Mouse (Mus musculus): ENCODE data around the gene Rbm8a2. TPM values are rescaled to one million over a fixed set of nuclear protein-coding genes. Genes with fewer than 3 reads are reported as not detected.
A peak's percentile ranks its signal among the peaks of the same experiment; 100 is the strongest.
"Not testable (repeated sequence)": the region's sequence is repeated elsewhere in the genome, so short reads cannot be mapped to it uniquely, and the experiment has no call there.

Gene Rbm8a2
- polyA plus RNA-seq (2015; fragmentation: Nextera tagmentation; extraction: Ambion mirVana), result 0.66 and 1.3 TPM in 2 replicates

DNA sequence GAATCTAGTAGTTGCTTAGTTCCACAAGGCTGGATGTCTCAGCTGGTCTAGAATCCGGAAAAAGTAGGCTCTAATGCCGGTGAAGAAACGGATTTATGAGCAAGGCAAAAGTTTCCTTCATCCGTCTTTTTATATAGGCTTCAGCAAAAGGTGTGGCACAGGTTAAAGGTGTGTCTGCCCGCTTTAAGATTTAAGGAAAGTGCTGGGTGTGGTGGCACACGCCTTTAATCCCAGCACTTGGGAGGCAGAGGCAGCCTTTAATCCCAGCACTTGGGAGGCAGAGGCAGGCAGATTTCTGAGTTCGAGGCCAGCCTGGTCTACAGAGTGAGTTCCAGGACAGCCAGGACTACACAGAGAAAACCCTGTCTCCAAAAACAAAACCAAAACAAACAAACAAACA, at the start of gene Rbm8a2:
Gene Rbm8a2 (minus strand): TSS at position 101 of the 400 bp plus-strand sequence.
- H3K9me3 ChIP-seq (ENCODE audit: control insufficient read depth, low read length); H3K9ac ChIP-seq (ENCODE audit: low read depth, low read length); H3K27me3 ChIP-seq (replicated peaks; ENCODE audit: control insufficient read depth, insufficient read depth, low read length); H3K36me3 ChIP-seq (ENCODE audit: control insufficient read depth, insufficient read depth, low read length); ATAC-seq; H3K27ac ChIP-seq (ENCODE audit: low read depth, low read length); H3K4me1 ChIP-seq (ENCODE audit: control insufficient read depth, insufficient read depth, low read depth, low read length); H3K4me3 ChIP-seq (ENCODE audit: low read length); H3K4me2 ChIP-seq (ENCODE audit: low read length): not testable (repeated sequence)
- WGBS, result 92% methylated on average over 7 of the region's 7 CpGs

- no peak overlapping the region for H3K4me3 ChIP-seq (ENCODE audit: low read length)
- no peaks in the 10 kb centered on the region for H3K4me1 ChIP-seq (ENCODE audit: control insufficient read depth, insufficient read depth, low read depth, low read length)
- H3K9me3 ChIP-seq (ENCODE audit: control insufficient read depth, low read length), result no peaks in the 10 kb centered on the region
- H3K4me2 ChIP-seq (ENCODE audit: low read length), result no peak overlapping the region
- 69% methylated on average over 3 of the region's 3 CpGs for WGBS
- no peak overlapping the region for H3K27ac ChIP-seq (ENCODE audit: low read depth, low read length)
- no peak for ATAC-seq
- H3K36me3 ChIP-seq (ENCODE audit: control insufficient read depth, insufficient read depth, low read length), result no peaks in the 10 kb centered on the region
- no peak overlapping the region for H3K9ac ChIP-seq (ENCODE audit: low read depth, low read length)
- no peaks in the 10 kb centered on the region for H3K27me3 ChIP-seq (replicated peaks; ENCODE audit: control insufficient read depth, insufficient read depth, low read length)
Measured at GRCm38 (mm10) chr1:176028397-176028796, 49.5 kb upstream of the Rbm8a2 start.

- H3K4me2 ChIP-seq (ENCODE audit: low read length), result no peak overlapping the region
- no peak overlapping the region for H3K9ac ChIP-seq (ENCODE audit: low read depth, low read length)
- H3K27ac ChIP-seq (ENCODE audit: low read depth, low read length), result no peak overlapping the region
- ATAC-seq, result peak; percentile 60; the same call in 1 of the 2 replicates
- WGBS, result 50% methylated on average over 1 of the region's 1 CpGs
- H3K9me3 ChIP-seq (ENCODE audit: control insufficient read depth, low read length), result no peaks in the 10 kb centered on the region
- H3K4me3 ChIP-seq (ENCODE audit: low read length), result no peak overlapping the region
- H3K27me3 ChIP-seq (replicated peaks; ENCODE audit: control insufficient read depth, insufficient read depth, low read length), result no peaks in the 10 kb centered on the region
- H3K36me3 ChIP-seq (ENCODE audit: control insufficient read depth, insufficient read depth, low read length), result no peaks in the 10 kb centered on the region
- no peaks in the 10 kb centered on the region for H3K4me1 ChIP-seq (ENCODE audit: control insufficient read depth, insufficient read depth, low read depth, low read length)
Measured at GRCm38 (mm10) chr1:176024501-176024900, 45.6 kb upstream of the Rbm8a2 start.

- H3K9ac ChIP-seq (ENCODE audit: low read depth, low read length), result no peak overlapping the region
- no peaks in the 10 kb centered on the region for H3K9me3 ChIP-seq (ENCODE audit: control insufficient read depth, low read length)
- H3K27me3 ChIP-seq (replicated peaks; ENCODE audit: control insufficient read depth, insufficient read depth, low read length), result no peaks in the 10 kb centered on the region
- H3K4me1 ChIP-seq (ENCODE audit: control insufficient read depth, insufficient read depth, low read depth, low read length), result 0 out of 2 replicates have a peak, but pooled peaks cover 2% of the 10 kb centered on the region
- 65% methylated on average over 3 of the region's 3 CpGs for WGBS
- H3K4me2 ChIP-seq (ENCODE audit: low read length), result no peak overlapping the region
- peak; percentile 63; the same call in 1 of the 2 replicates for ATAC-seq
- H3K4me3 ChIP-seq (ENCODE audit: low read length), result no peak overlapping the region
- no peak overlapping the region for H3K27ac ChIP-seq (ENCODE audit: low read depth, low read length)
- no peaks in the 10 kb centered on the region for H3K36me3 ChIP-seq (ENCODE audit: control insufficient read depth, insufficient read depth, low read length)
Measured at GRCm38 (mm10) chr1:176018523-176018922, 39.6 kb upstream of the Rbm8a2 start.

- no peaks in the 10 kb centered on the region for H3K36me3 ChIP-seq (ENCODE audit: control insufficient read depth, insufficient read depth, low read length)
- H3K4me1 ChIP-seq (ENCODE audit: control insufficient read depth, insufficient read depth, low read depth, low read length), result 0 out of 2 replicates have a peak, but pooled peaks cover 2% of the 10 kb centered on the region
- H3K4me3 ChIP-seq (ENCODE audit: low read length), result no peak overlapping the region
- H3K9me3 ChIP-seq (ENCODE audit: control insufficient read depth, low read length), result no peaks in the 10 kb centered on the region
- 30% methylated on average over 3 of the region's 3 CpGs for WGBS
- no peak overlapping the region for H3K4me2 ChIP-seq (ENCODE audit: low read length)
- no peak overlapping the region for H3K9ac ChIP-seq (ENCODE audit: low read depth, low read length)
- H3K27me3 ChIP-seq (replicated peaks; ENCODE audit: control insufficient read depth, insufficient read depth, low read length), result no peaks in the 10 kb centered on the region
- no peak overlapping the region for H3K27ac ChIP-seq (ENCODE audit: low read depth, low read length)
- ATAC-seq, result 0 out of 2 replicates have a peak, but pooled peaks have one; percentile 34
Measured at GRCm38 (mm10) chr1:176016076-176016475, 37.2 kb upstream of the Rbm8a2 start.

GRCm38 (mm10) chr1:176013497-176014268, 34.8 kb upstream of the Rbm8a2 start:
- ATAC-seq, result no peak
- no peak overlapping the region for H3K4me2 ChIP-seq (ENCODE audit: low read length)
- no peaks in the 10 kb centered on the region for H3K36me3 ChIP-seq (ENCODE audit: control insufficient read depth, insufficient read depth, low read length)
- H3K9me3 ChIP-seq (ENCODE audit: control insufficient read depth, low read length), result no peaks in the 10 kb centered on the region
- 0 out of 2 replicates have a peak, but pooled peaks cover 2% of the 10 kb centered on the region for H3K4me1 ChIP-seq (ENCODE audit: control insufficient read depth, insufficient read depth, low read depth, low read length)
- H3K27ac ChIP-seq (ENCODE audit: low read depth, low read length), result no peak overlapping the region
- 18% methylated on average over 3 of the region's 3 CpGs for WGBS
- H3K4me3 ChIP-seq (ENCODE audit: low read length), result no peak overlapping the region
- H3K9ac ChIP-seq (ENCODE audit: low read depth, low read length), result no peak overlapping the region
- no peaks in the 10 kb centered on the region for H3K27me3 ChIP-seq (replicated peaks; ENCODE audit: control insufficient read depth, insufficient read depth, low read length)

GRCm38 (mm10) chr1:176011535-176011934, 32.6 kb upstream of the Rbm8a2 start:
- no peak for ATAC-seq
- 0 out of 2 replicates have a peak, but pooled peaks cover 2% of the 10 kb centered on the region for H3K4me1 ChIP-seq (ENCODE audit: control insufficient read depth, insufficient read depth, low read depth, low read length)
- H3K4me2 ChIP-seq (ENCODE audit: low read length), result no peak overlapping the region
- H3K27me3 ChIP-seq (replicated peaks; ENCODE audit: control insufficient read depth, insufficient read depth, low read length), result no peaks in the 10 kb centered on the region
- no peak overlapping the region for H3K9ac ChIP-seq (ENCODE audit: low read depth, low read length)
- H3K9me3 ChIP-seq (ENCODE audit: control insufficient read depth, low read length), result no peaks in the 10 kb centered on the region
- no peak overlapping the region for H3K4me3 ChIP-seq (ENCODE audit: low read length)
- no peaks in the 10 kb centered on the region for H3K36me3 ChIP-seq (ENCODE audit: control insufficient read depth, insufficient read depth, low read length)
- no peak overlapping the region for H3K27ac ChIP-seq (ENCODE audit: low read depth, low read length)

DNA sequence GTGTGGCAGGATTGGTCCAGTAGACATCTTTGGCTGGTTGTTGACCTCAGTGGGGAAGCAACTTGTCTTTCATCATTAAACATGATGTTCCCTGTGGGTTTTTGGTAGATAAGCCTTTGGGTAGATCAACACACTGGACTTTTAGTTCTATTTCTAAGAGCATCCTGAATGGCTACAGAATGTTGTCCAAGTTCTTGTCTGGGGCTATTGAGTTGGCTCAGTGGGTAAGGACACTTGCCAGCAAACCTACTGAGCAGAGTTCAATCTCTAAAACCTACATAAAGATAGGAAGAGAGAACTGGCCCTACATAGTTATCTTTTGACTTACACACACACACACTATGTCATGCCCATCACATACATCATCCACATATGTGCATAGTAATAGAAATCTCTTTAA, 32.2 kb upstream of the Rbm8a2 start:
- no peak overlapping the region for H3K27ac ChIP-seq (ENCODE audit: low read depth, low read length)
- H3K27me3 ChIP-seq (replicated peaks; ENCODE audit: control insufficient read depth, insufficient read depth, low read length), result no peaks in the 10 kb centered on the region
- ATAC-seq, result no peak
- H3K4me3 ChIP-seq (ENCODE audit: low read length), result no peak overlapping the region
- H3K4me2 ChIP-seq (ENCODE audit: low read length), result no peak overlapping the region
- H3K4me1 ChIP-seq (ENCODE audit: control insufficient read depth, insufficient read depth, low read depth, low read length), result no peaks in the 10 kb centered on the region
- H3K9me3 ChIP-seq (ENCODE audit: control insufficient read depth, low read length), result no peaks in the 10 kb centered on the region
- H3K36me3 ChIP-seq (ENCODE audit: control insufficient read depth, insufficient read depth, low read length), result no peaks in the 10 kb centered on the region
- H3K9ac ChIP-seq (ENCODE audit: low read depth, low read length), result no peak overlapping the region

- H3K27ac ChIP-seq (ENCODE audit: low read depth, low read length), result no peak overlapping the region
- no peak for ATAC-seq
- H3K36me3 ChIP-seq (ENCODE audit: control insufficient read depth, insufficient read depth, low read length), result no peaks in the 10 kb centered on the region
- 90% methylated on average over 2 of the region's 2 CpGs for WGBS
- no peaks in the 10 kb centered on the region for H3K27me3 ChIP-seq (replicated peaks; ENCODE audit: control insufficient read depth, insufficient read depth, low read length)
- no peak overlapping the region for H3K9ac ChIP-seq (ENCODE audit: low read depth, low read length)
- H3K4me3 ChIP-seq (ENCODE audit: low read length), result no peak overlapping the region
- H3K9me3 ChIP-seq (ENCODE audit: control insufficient read depth, low read length), result no peaks in the 10 kb centered on the region
- H3K4me1 ChIP-seq (ENCODE audit: control insufficient read depth, insufficient read depth, low read depth, low read length), result no peaks in the 10 kb centered on the region
- no peak overlapping the region for H3K4me2 ChIP-seq (ENCODE audit: low read length)
Measured at GRCm38 (mm10) chr1:176008411-176008810, 29.5 kb upstream of the Rbm8a2 start.
